Mouse (Mus musculus): Measurements from ENCODE around the gene Zc3hav1l. TPM values are rescaled to one million over a fixed set of nuclear protein-coding genes. Genes with fewer than 3 reads are reported as not detected.

Gene Zc3hav1l
- polyA plus RNA-seq, 2 experiments = 14.6 to 44.3 TPM

GRCm38 (mm10) chr6:38335264-38335663 is 36.2 kb upstream of the Zc3hav1l start:
- no peak overlapping the region for H3K4me3 ChIP-seq (replicated peaks; ENCODE audit: low read length)
- no peak for TF ChIP-seq POLR2A (IDR thresholded peaks at IDR 0.05; ENCODE audit: borderline replicate concordance, extremely low read depth, insufficient read depth, insufficient read length)
- ATAC-seq (ENCODE audit: low FRiP score, low read depth) (no peak), DNase-seq (ENCODE audit: low spot score) (no peak)
- H3K27me3 ChIP-seq (ENCODE audit: control insufficient read depth, insufficient read depth, low read length) = no peaks in the 10 kb centered on the region
- no peaks in the 10 kb centered on the region for H3K4me1 ChIP-seq (ENCODE audit: control insufficient read depth, insufficient read depth, low read length)
- H3K4me2 ChIP-seq (replicated peaks; ENCODE audit: low read depth, low read length, severe bottlenecking) = no peak overlapping the region
- no peaks in the 10 kb centered on the region for H3K36me3 ChIP-seq (ENCODE audit: control insufficient read depth, insufficient read depth, low read length)
- H3K9ac ChIP-seq (ENCODE audit: low read depth, low read length, severe bottlenecking) = no peak overlapping the region
- 80% methylated on average over 6 of the region's 6 CpGs for WGBS
- H3K27ac ChIP-seq (replicated peaks; ENCODE audit: low read depth, low read length) = no peak overlapping the region
- H3K9me3 ChIP-seq (ENCODE audit: control insufficient read depth, low read length) = no peaks in the 10 kb centered on the region

- DNase-seq (ENCODE audit: low spot score) (peak; percentile 77), ATAC-seq (ENCODE audit: low FRiP score, low read depth) (0 out of 2 replicates have a peak, but pooled peaks have one; percentile 47)
- Histone ChIP-seq H3K4me3 (replicated peaks; ENCODE audit: low read length) (no peak overlapping the region), H3K4me2 (replicated peaks; ENCODE audit: low read depth, low read length, severe bottlenecking) (no peak overlapping the region), H3K36me3 (ENCODE audit: control insufficient read depth, insufficient read depth, low read length) (no peaks in the 10 kb centered on the region), H3K27ac (replicated peaks; ENCODE audit: low read depth, low read length) (no peak overlapping the region), H3K9ac (ENCODE audit: low read depth, low read length, severe bottlenecking) (no peak overlapping the region), H3K4me1 (ENCODE audit: control insufficient read depth, insufficient read depth, low read length) (no peaks in the 10 kb centered on the region), H3K27me3 (ENCODE audit: control insufficient read depth, insufficient read depth, low read length) (no peaks in the 10 kb centered on the region), H3K9me3 (ENCODE audit: control insufficient read depth, low read length) (no peaks in the 10 kb centered on the region)
- WGBS = 21% methylated on average over 4 of the region's 4 CpGs
- TF ChIP-seq POLR2A (IDR thresholded peaks at IDR 0.05; ENCODE audit: borderline replicate concordance, extremely low read depth, insufficient read depth, insufficient read length) = no peak
These were observed 27.5 kb upstream of the Zc3hav1l start for GRCm38 (mm10) chr6:38326596-38326995.

GRCm38 (mm10) chr6:38320621-38321020 is 21.6 kb upstream of the Zc3hav1l start:
- no peak for TF ChIP-seq POLR2A (IDR thresholded peaks at IDR 0.05; ENCODE audit: borderline replicate concordance, extremely low read depth, insufficient read depth, insufficient read length)
- Histone ChIP-seq H3K9ac (ENCODE audit: low read depth, low read length, severe bottlenecking) (no peak overlapping the region), H3K36me3 (ENCODE audit: control insufficient read depth, insufficient read depth, low read length) (no peaks in the 10 kb centered on the region), H3K27me3 (ENCODE audit: control insufficient read depth, insufficient read depth, low read length) (no peaks in the 10 kb centered on the region), H3K4me3 (replicated peaks; ENCODE audit: low read length) (no peak overlapping the region), H3K27ac (replicated peaks; ENCODE audit: low read depth, low read length) (no peak overlapping the region), H3K9me3 (ENCODE audit: control insufficient read depth, low read length) (no peaks in the 10 kb centered on the region), H3K4me1 (ENCODE audit: control insufficient read depth, insufficient read depth, low read length) (no peaks in the 10 kb centered on the region), H3K4me2 (replicated peaks; ENCODE audit: low read depth, low read length, severe bottlenecking) (no peak overlapping the region)
- WGBS = 97% methylated on average over 9 of the region's 9 CpGs
- no peak for ATAC-seq (ENCODE audit: low FRiP score, low read depth)
- DNase-seq (ENCODE audit: low spot score) = no peak

DNA sequence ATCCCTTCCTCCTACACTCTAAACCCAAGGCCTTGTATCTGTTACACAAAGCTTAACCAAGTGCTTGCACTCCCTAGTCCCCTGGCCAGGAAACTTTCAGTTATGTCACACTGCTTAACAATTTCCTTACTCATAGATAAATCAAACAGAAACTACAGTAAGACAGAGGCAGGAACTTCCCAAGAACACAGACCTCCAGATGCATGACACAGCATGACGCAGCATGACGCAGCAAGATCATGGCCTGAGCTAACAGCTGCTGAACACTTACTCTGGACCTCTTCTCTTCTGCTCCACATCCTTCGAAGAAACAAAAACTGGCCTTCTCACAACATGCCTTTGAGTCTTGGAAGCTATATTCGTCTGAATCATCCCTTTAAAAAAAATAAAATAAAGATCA is 17.0 kb upstream of the Zc3hav1l start:
- ATAC-seq (ENCODE audit: low FRiP score, low read depth) (no peak), DNase-seq (ENCODE audit: low spot score) (no peak)
- no peak overlapping the region for H3K9ac ChIP-seq (ENCODE audit: low read depth, low read length, severe bottlenecking)
- 87% methylated on average over 4 of the region's 4 CpGs for WGBS
- no peaks in the 10 kb centered on the region for H3K9me3 ChIP-seq (ENCODE audit: control insufficient read depth, low read length)
- no peak overlapping the region for H3K27ac ChIP-seq (replicated peaks; ENCODE audit: low read depth, low read length)
- H3K4me1 ChIP-seq (ENCODE audit: control insufficient read depth, insufficient read depth, low read length) = no peaks in the 10 kb centered on the region
- H3K4me2 ChIP-seq (replicated peaks; ENCODE audit: low read depth, low read length, severe bottlenecking) = no peak overlapping the region
- H3K4me3 ChIP-seq (replicated peaks; ENCODE audit: low read length) = no peak overlapping the region
- no peak for TF ChIP-seq POLR2A (IDR thresholded peaks at IDR 0.05; ENCODE audit: borderline replicate concordance, extremely low read depth, insufficient read depth, insufficient read length)
- H3K27me3 ChIP-seq (ENCODE audit: control insufficient read depth, insufficient read depth, low read length) = no peaks in the 10 kb centered on the region
- H3K36me3 ChIP-seq (ENCODE audit: control insufficient read depth, insufficient read depth, low read length) = no peaks in the 10 kb centered on the region

DNA sequence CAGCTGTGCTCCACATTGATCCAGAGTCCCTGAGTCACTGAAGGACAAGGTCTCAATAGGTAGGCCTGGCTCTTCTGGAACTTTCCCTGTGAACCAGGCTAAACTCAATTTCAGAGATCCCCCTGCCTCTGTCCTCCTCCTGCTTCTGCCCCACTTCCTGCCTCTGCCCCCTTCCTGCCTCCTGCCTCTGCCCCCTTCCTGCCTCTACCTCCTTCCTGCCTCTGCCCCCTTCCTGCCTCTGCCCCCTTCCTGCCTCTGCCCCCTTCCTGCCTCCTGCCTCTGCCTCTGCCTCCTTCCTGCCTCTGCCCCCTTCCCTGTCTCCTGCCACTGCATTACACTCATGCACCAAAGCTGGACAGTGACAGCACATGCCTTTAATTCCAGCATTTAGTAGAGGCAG is 10.7 kb upstream of the Zc3hav1l start:
- H3K36me3 ChIP-seq (ENCODE audit: control insufficient read depth, insufficient read depth, low read length) = no peaks in the 10 kb centered on the region
- H3K9ac ChIP-seq (ENCODE audit: low read depth, low read length, severe bottlenecking) = no peak overlapping the region
- no peaks in the 10 kb centered on the region for H3K9me3 ChIP-seq (ENCODE audit: control insufficient read depth, low read length)
- ATAC-seq (ENCODE audit: low FRiP score, low read depth) (no peak), DNase-seq (ENCODE audit: low spot score) (no peak)
- no peak overlapping the region for H3K4me3 ChIP-seq (replicated peaks; ENCODE audit: low read length)
- no peak overlapping the region for H3K27ac ChIP-seq (replicated peaks; ENCODE audit: low read depth, low read length)
- H3K27me3 ChIP-seq (ENCODE audit: control insufficient read depth, insufficient read depth, low read length) = no peaks in the 10 kb centered on the region
- no peak for TF ChIP-seq POLR2A (IDR thresholded peaks at IDR 0.05; ENCODE audit: borderline replicate concordance, extremely low read depth, insufficient read depth, insufficient read length)
- H3K4me1 ChIP-seq (ENCODE audit: control insufficient read depth, insufficient read depth, low read length) = no peaks in the 10 kb centered on the region
- no peak overlapping the region for H3K4me2 ChIP-seq (replicated peaks; ENCODE audit: low read depth, low read length, severe bottlenecking)

DNA sequence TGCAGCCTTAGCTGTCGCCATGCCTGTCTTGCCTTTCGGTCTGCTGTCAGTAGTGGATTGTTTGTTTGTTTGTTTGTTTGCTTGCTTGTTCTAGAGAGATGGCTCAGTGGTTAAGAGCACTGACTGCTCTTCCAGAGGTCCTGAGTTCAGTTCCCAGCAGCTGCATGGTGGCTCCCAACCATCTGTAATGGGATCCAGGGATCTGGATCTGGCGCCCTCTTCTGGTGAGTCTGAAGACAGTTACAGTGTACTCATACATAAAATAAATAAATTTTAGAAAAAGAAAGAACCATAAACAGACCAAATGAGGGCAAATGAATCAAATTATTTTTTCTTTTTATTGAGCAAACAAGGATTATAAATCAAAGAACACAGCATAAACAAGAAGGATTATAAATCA is 5.9 kb upstream of the Zc3hav1l start:
- no peak overlapping the region for H3K9ac ChIP-seq (ENCODE audit: low read depth, low read length, severe bottlenecking)
- no peaks in the 10 kb centered on the region for H3K27me3 ChIP-seq (ENCODE audit: control insufficient read depth, insufficient read depth, low read length)
- H3K9me3 ChIP-seq (ENCODE audit: control insufficient read depth, low read length) = 0 out of 2 replicates have a peak, but pooled peaks cover 5% of the 10 kb centered on the region
- ATAC-seq (ENCODE audit: low FRiP score, low read depth) = no peak
- H3K4me3 ChIP-seq (replicated peaks; ENCODE audit: low read length) = no peak overlapping the region
- H3K27ac ChIP-seq (replicated peaks; ENCODE audit: low read depth, low read length) = no peak overlapping the region
- no peaks in the 10 kb centered on the region for H3K36me3 ChIP-seq (ENCODE audit: control insufficient read depth, insufficient read depth, low read length)
- DNase-seq (ENCODE audit: low spot score) = no peak
- WGBS = 67% methylated on average over 3 of the region's 3 CpGs
- H3K4me1 ChIP-seq (ENCODE audit: control insufficient read depth, insufficient read depth, low read length) = 0 out of 2 replicates have a peak, but pooled peaks cover 3% of the 10 kb centered on the region
- TF ChIP-seq POLR2A (IDR thresholded peaks at IDR 0.05; ENCODE audit: borderline replicate concordance, extremely low read depth, insufficient read depth, insufficient read length) = no peak
- H3K4me2 ChIP-seq (replicated peaks; ENCODE audit: low read depth, low read length, severe bottlenecking) = no peak overlapping the region

All from limb, embryonic 14.5 days (tissue).